Mouse (Mus musculus) mouse trophoblast stem cell (cell line): ENCODE data around the gene Ipo4.

Source experiments
- in situ Hi-C, 2 experiments: fragments of 300-500 bp; cut with MseI, MboI; formaldehyde crosslinking; loops; 2 replicates in 1 of 2; 3 replicates in 1 of 2; pipeline ENCODE4 v1.15.1; 2025

Ipo4 gene

DNA sequence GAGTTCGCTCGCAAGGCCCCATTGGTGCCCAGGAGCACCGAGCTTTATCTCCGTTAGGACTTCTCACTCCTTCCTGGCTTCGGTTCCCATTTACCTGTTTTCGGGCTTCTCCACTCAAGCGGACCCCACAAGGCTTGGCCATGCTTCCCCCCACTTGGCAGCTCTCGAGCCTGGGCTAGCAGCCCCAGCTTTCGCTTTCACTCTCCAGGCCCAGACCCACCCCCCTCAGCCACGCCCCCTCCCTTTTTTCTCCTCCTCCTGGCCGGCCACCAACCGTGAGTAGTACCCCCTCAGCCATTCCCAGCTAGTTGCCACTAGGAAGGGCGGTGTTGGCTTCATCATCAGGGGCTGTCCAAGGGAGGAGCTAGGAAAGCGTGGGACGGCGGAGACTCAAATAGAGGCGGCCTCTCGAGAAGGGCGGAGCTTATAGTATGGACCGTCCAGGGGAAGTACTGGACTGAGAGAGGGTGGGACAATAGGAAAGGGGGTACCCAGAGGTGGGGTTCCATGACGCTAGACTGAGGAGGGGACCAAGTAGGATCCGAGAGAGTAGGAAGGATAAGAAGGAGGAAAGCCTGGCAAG lies 44.9 kb downstream of the Ipo4 start, which contains the start of gene Psme2:
Psme2 (minus strand) TSS at position 366 of the 583 bp plus-strand sequence.
- in situ Hi-C loops: no loop called here

DNA sequence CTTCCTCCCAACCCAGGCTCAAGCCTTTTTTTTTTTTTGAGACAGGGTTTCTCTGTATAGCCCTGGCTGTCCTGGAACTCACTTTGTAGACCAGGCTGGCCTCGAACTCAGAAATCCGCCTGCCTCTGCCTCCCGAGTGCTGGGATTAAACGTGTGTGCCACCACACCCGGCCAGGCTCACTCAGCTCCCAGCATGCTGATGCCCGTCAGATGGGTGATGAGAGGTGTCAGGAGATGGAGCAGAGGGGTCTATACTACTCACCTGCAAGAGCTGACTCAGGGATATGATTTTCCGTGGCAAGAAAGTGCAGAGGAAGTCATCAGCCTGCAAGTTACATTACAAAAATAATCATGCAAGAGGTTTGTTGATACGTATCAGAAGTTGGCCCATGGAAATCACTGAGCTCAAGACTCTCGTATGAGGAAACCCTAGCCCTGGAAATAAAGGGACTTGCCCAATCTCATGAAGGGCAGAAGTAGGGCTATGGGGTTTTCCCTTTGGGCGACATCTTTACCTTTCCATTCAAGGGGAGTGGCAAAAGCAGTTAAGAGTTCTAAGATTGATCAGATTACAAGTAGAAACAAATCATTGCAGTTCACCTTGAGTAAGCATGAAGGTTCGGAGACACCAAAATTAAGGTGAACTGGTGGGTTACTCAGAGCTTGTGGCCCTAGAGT lies 45.8 kb downstream of the Ipo4 start:
- in situ Hi-C loops: no loop called here

GRCm38 (mm10) chr14:55589271-55589670 lies 46.5 kb downstream of the Ipo4 start:
- in situ Hi-C loops: no loop called here

GRCm38 (mm10) chr14:55586149-55586548 lies 49.6 kb downstream of the Ipo4 start:
- in situ Hi-C loops: no loop called here

DNA sequence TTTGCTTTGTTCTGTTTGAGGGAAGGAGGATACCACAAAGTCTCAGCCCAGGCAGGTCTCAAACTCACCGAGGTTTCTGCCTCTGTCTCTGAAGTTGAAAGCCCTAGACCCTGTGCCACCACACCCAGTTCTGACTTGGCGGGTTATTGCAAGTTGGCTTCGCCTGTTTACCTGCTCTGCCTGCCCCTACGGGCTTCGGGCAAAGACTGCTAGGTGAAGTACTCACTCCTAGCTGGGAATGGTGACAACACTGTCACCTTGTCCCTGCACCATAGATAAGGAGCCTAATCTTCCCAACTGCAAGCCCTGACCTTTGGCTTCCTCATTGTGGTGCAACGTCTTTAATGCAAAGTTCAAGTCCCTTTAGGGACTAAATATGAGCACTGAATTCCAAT lies 50.2 kb downstream of the Ipo4 start:
- in situ Hi-C loops: no loop called here

- in situ Hi-C loops: no loop called here
Observed at GRCm38 (mm10) chr14:55584702-55585565, 50.8 kb downstream of the Ipo4 start, which contains the start of gene Emc9. Gene Emc9, minus strand, starts transcription at chr14:55585302.

GRCm38 (mm10) chr14:55584303-55584701 lies 51.5 kb downstream of the Ipo4 start:
- in situ Hi-C loops: no loop called here

DNA sequence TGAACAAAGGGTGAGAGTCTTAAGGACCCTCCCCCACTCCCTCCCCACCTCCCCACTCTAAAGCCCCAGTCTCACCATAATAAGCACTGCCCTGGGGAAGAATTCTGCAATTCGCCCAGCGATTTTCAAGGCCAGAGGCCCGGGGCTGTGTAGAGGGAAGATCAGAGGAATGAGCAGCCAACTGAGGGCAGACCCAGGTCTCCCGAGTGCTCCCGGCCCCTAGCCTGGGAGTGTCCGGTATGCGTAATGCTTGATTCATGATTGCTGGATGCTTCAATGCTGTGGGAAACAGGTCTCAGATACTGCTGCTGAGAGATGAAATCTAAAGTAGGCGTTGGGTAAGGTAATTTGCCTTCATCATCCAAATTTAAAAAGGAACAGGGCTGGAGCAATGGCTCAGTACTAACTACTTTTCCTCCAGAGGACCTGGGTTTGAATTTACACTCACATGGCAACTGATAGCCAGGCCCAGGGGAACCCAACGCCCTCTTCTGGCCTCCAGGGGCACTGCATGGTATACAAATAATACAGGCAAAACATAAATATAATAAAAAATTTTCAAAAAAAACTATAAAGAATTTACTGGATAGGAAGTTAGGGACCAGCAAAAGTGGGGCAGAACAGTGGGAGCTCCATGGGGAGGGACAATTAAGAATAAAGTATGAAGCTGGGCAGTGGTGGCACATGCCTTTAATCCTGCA lies 53.6 kb downstream of the Ipo4 start:
- in situ Hi-C loops: no loop called here

DNA sequence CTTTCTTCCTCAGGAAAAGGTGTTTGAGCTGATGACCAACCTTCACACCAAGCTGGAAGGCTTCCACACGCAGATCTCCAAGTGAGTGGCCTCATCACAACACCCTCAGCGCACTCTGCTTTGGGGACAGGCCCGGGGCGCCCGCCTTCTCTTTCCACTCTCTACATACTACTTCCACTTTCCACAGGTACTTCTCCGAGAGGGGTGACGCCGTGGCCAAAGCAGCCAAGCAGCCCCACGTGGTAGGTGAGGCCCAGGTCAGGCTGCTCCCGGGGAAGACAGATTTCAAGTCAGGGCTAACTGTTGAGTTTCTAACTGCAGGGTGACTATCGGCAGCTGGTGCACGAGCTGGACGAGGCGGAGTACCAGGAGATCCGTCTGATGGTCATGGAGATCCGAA lies 55.0 kb downstream of the Ipo4 start:
- in situ Hi-C loops: no loop called here

DNA sequence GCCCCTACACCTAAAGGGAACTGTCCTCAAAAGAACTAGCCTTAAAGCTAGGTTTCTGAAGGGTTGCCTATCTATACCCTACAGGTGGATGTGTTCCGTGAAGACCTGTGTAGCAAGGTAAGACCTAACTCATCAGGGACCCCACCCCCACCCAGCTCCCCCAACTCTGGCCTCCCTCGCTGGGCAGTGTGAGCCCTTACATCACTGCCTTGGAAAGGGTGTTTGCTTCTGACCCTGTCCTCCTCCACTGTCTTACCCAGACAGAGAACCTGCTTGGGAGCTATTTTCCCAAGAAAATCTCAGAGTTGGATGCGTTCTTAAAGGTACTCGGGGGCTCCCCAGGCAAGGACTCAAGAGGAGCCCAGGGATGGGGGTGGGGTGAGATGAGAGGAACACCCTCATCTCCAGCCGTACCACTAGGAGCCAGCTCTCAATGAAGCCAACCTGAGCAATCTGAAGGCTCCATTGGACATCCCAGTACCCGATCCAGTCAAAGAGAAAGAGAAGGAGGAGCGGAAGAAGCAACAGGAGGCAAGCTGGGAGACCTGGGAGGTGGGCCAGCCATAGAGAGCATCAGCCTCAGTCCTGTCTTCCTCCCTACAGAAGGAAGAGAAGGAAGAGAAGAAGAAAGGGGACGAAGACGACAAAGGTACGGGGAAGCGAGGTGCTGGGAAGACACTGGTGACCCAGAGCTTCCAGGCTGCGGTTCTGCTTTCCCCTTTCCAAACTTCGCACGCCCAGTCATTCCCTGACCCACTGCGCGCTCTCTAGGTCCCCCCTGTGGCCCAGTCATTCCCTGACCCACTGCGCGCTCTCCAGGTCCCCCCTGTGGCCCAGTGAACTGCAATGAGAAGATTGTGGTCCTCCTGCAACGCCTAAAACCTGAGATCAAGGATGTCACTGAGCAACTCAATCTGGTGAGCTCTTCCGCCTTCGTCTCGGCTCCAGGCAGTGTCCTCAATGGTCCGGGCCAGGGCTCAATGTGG lies 56.0 kb downstream of the Ipo4 start:
- in situ Hi-C loops: no loop called here

GRCm38 (mm10) chr14:55578668-55579269 lies 57.0 kb downstream of the Ipo4 start:
- in situ Hi-C loops: no loop called here

DNA sequence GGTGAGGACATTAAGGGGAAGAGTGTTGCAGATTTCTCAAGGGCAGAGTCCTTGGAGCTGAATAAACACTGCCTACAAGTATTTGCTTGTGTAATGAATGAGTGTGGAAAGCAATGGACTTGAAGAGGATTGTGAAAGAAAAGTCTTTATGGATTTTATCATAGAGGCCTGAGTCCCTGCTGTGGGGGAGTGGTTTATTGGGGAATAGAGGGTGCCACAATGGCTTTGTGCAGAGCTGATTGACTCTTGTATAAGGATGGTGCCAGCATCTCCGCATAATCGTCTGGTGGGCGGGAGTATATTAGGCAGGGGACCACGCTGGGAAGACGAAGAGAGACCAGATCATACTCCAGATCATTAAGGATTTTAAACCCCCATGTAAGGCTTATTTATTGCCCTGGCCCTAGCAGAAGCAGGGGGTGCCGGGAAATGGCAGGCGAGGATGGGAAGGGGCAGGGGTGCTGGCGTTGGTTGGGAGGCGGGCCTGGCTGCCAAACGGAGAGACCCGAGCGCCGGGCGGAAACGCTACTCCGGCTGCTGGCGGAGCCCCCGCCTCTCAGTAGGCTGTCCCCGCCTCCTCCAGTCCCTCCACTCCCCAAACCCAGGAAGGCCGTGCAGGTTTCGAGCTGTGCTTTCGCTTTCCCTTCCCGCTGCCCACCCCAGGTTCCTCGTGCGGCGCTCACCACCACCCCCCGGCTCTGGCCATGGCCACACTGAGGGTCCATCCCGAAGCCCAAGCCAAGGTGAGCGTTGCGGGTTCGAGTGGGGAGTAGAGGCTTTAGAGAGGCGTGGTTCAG lies 57.7 kb downstream of the Ipo4 start, which contains the start of gene Psme1:
Psme1 (plus strand) TSS at position 253 of the 797 bp plus-strand sequence.
- in situ Hi-C loops: no loop called here

DNA sequence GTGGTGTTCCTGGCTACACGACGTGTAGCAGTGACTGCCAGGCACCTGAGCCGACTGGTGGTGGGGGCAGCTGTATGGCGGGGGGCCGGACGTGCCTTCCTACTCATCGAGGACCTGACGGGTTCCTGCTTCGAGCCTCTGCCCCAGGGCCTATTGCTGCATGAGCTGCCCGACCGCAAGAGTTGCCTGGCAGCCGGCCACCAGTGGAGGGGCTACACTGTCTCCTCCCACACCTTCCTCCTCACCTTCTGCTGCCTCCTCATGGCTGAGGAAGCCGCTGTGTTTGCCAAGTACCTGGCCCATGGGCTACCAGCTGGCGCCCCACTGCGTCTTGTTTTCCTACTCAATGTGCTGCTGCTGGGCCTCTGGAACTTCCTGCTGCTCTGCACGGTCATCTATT lies 59.4 kb downstream of the Ipo4 start:
- in situ Hi-C loops: no loop called here

- in situ Hi-C loops: no loop called here
Observed at GRCm38 (mm10) chr14:55575711-55576110, 60.0 kb downstream of the Ipo4 start.
